Mouse (Mus musculus): Measurements from ENCODE around the gene Reep1.

Reep1 gene

DNA sequence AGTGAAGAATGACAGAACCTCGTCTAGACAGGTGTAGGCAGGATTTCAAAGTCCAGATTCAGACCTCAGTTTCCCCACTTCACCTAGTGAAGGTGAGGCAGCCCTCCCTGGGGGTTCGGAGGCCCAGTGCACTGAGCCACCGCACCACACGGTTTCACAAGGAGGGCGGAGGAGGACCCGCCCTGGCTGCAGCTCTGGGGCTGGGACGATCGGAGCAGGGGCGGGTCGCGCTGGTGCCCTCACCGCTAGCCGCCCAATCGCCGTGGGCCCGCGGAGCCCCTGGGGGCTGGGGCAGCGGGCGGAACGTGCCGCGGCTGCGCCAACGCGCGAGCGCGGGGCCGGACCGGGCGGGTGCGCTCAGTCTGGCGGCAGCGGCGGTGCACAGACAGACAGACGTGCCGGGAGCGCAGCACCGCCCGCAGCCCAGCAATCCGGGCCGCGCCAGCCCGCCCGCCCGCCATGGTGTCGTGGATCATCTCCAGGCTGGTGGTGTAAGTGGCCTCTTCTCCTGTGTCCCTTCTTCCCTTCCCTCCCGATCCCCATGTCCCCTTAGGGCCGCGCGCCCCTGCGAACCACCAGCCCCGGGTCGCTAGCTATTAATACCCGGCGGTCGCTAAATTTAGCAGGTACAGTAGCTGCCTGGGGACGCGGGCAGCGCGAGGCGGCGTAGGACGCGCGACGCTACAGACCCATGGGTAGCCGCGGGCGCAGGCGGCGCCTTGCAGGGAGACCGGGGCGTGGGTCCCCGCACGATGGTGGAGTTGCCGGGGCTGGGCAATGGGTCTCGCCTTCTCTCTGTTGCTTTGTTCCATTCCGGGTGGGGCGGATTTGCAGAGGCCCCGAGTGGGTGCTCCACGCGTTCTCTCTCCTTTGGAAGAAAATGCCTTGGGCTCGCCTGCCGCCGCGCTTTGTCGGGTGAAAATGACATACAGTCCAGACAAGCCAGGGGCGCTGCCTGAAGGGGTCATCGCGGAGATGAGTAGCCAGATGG lies at the start of gene Reep1:
Gene Reep1, plus strand, starts transcription at position 51 of the 991 bp plus-strand sequence.
- peak; percentile 86 for DNase-seq

DNA sequence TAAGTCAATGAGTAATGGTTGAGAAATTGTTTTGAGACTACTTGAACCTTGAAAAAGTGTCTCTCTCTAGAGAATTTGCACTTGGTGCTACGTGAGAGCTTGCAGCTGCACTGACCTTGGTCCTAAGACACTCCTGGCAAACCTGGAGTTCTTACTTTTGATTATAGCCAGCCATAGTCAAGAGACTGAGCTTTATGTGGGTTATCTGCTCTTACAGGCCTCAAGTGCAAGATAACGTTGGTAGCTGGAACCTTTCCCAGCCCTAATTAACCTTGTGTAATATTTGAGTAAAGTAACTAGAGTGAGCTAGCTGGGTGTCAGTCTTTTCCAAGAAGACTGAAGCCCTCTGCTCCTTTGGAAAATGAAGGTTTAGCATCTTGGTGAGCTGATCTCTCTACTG lies 49.1 kb upstream of the Reep1 start:
- no peak for DNase-seq

DNA sequence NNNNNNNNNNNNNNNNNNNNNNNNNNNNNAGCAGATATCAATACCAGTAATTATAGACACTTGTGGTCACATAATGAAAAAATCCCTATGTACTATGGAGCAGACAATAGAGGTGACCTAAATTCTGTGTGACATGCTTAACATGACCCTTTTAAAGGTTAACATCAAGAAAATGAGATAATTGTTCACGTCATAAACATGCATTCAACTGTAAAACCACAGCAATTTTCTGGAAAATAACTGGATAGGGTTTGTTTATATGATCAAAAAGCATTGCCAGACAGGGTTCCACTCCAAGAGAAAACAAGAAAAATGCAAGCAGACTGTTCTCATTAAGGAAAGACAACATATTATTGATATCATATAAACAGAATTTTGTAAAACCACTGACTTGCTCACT lies 42.9 kb upstream of the Reep1 start:
- no peak for DNase-seq

DNA sequence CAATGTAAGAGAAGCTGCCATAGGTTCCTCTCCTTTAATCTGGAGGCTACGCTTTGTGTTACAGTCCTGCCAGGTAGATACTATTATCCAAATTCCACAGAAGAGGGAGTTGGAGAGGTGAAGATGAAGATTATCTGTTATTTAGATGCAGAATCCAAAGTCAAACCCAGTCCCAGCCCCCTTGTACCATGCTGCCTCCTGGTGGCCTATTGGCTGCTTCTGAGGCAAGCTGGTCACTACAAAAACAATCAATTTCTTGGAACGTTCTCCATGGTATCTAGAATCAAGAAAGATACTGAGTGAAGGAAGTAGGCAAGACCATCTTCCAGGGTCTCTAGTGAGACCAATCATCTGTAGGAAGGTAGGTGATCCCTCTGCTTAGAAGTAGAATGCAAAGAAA lies 34.2 kb upstream of the Reep1 start:
- DNase-seq, result peak; percentile 7

DNA sequence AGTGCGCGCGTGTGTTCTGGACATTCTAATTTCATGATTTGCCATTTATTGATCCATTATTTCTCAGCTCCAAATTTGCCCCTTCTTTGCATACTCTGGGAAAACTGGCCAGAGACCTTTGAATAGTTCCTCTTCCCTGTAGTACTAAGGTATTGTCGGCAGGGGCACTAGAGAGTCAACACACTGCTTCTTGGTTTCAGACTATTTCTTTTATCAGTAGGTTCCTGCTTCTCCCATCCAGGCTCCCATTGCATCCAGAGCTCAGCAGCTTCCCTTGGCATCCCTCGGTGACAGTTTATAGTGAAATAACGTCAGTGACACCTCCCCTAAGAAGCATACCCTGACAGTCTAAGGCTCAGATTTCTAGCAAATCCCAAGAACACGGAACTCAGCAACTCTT lies 28.5 kb upstream of the Reep1 start:
- peak; percentile 13 for DNase-seq

DNA sequence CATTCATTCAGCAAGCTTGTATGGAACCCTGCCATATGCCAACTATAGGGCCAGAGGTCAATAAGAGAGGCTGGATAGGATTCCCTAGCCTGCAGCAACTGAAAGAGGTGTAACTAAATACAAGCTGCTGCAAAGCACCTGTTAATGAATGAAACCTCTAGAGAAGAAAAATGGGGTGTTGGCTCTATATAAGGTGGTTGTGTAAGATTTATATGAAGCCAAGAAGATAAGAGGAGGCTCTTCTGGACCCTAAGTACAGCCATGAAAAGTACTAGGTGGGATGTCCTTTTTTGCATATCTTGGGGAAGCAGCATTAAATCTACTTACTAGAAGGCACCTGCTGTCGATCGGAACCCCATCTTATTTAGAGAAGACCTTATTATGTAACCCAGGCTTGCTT lies 12.2 kb upstream of the Reep1 start:
- DNase-seq, result no peak

DNA sequence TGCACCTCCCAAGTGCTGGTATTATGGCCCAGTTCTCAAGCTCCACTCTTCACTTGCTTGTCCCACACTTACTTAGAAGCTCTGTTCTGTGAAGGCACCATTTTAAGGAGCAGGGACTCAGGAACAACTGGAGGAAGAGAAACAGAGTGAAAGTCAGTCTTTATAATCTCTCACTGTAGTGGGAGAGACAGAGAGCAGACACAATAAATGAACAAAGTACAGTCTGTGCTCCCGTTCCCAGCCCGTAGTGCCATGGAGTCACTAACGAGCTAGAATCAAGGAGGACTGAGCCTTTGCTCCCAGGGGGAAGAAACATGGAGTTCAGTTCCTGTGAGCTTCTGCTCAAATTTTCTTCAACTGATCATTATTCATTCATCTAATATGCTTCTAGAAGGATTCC lies 11.8 kb upstream of the Reep1 start:
- DNase-seq, result no peak

DNA sequence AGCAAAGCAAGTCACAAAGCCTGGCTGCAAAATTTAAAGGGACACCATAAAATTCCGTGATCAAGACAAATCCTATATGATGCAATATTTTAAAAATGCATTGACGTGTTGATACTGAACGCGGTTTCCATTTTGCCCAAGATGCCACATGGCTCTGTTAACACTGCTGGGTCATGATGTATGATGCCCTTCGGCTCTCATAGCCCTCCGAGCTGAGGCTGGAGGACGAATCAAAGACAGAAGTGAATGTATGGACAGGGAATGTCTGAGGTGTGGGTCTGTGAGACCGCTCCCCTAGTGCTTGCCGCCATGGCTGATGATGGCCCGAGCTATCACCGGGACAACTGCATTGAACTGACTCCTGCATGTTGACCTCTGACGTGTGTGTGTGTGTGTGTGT lies 490 bp upstream of the Reep1 start:
- no peak for DNase-seq

DNA sequence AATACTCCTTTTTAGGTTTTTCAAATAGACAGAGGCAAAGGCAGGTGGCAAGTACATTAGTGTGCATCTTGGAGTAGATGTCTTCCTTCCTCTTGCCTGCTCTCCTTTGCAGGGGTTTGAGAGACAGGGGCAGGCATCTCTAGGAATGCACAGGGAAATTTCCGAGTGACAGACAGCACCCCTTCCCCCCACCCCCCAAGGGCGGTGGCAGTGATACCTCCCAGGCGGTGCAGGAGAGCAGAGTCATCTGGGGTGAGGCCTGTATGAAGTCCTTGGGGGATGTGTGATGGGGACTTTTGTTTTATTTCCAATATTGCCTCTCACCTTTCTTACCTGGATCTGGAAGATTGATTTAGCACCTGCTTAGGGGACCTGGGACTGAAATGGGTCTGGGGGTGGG lies 1.2 kb downstream of the Reep1 start:
- DNase-seq, result no peak

DNA sequence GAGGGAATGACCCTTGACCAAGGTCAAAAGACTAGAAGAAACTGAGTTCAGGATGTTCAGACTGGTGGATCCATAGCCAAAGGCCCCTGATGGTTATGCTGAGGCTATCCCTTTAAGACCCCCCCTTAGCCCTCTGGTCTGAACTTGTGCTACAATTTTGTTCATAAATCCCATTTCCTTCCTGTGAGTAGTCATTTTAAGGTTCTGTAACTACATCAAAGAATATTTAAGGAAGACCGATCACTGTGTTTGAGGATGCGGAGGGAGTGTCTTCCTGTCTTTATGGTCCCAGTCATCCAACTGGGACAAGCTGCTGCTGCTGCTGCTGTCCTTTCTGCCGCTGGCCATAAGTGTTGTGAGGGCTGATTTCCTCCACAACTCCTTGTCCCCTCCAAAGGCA lies 3.0 kb downstream of the Reep1 start:
- no peak for DNase-seq

DNA sequence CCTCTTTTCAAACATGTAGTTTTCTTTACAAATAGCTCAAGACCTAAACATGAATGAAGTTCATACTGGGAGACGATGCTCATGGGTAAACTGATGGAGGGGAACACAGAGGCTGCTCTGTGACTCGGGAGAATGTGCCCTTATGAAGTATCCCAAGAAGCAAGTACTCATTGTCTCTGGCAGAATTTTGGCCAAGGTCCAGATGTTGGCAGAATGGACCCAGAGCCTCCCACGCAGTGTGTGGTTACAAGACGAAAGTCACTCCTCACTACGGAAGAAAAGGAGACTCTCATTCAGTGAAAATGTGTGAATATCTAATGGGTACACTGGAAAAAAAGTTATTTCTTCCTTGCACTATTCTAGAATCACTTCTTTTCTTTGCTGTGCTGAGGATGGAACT lies 3.8 kb downstream of the Reep1 start:
- no peak for DNase-seq

DNA sequence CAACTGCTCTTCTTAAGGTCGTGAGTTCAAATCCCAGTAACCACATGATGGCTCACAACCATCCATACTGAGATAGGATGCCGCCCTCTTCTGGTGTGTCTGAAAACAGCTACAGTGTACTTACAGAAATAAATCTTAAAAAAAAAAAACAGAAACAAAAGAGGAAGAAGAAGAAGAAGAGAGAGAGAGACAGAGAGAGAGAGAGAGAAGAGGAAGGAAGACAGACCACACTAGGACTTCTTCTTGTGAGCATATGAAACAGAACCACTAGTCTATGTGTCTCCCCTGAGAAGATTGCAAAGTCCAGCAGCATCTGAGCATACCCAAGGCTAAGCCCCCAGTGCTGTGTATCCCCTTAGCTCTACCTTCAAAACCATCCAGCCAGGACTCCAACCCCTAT lies 6.2 kb downstream of the Reep1 start:
- no peak for DNase-seq

DNA sequence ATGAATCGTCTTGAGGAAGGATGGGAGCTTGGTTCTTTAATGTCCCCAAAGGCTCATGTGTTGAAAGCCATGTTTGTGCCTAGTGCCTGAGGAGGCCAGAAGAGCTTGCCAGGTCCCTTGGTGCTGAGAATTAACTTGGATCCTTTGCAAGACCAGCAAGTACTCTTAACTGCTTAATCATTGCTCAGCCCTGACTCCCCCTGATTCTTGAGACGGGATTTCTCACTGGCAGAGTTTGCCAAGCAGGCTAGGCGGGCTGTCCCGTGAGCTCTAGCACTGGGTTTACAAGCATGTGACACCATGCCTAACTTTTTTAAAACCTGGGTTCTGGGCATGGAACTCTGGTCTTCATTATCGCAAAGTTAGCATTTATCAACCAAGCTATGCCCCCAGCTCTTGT lies 7.6 kb downstream of the Reep1 start:
- DNase-seq, result no peak

DNA sequence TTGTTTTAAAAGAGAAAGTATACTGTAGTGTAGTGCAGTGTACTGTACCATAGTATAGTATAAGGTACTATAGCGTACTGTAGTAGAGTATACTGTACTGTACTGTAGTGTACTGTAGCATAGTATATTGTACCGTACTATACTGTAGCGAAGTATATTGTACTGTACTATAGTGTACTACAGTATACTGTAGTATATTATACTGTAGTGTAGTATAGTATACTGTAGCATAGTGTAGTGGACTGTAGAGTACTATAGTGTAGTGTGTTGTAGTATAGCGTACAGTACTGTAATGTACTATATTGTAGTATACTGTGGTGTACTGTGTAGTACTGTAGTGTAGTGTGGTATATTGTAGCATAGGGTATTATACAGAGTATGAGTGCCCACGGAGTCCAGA lies 9.1 kb downstream of the Reep1 start:
- no peak for DNase-seq

DNA sequence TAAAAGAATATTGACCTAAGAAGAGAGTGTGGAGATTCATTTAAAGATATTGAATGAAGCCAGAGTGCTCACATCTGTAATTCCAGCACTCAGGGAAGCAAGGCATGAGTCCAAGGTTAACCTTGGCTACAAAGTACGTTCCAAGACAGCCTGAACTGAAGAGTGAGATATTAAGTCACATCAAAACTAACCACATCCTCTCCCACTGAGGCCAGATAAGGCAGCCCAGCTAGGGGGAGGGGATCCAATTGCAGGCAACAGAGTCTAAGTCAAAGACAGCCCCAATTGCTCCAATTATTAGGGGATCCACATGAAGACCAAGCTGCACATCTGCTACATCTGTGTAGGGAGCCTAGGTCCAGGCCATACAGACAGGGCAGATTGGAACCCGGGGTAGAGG lies 11.0 kb downstream of the Reep1 start:
- no peak for DNase-seq

DNA sequence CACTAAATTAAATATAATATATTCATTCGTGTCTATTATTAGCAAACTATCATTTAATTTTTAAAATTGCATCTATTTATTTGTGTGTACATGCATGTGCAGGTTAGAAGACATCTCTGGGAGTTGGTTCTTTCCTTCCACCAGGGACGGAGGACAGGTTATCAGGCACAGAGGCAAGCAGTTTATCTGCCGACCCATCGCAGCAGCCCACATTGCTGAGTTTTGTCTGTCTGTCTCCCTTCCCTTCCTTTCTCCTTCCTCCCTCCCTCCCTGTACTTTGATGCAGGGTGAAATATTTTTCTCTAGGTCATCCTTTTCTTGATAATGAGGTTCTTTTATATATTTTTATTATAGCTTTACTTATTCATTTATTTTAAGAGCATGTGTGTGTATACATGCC lies 11.9 kb downstream of the Reep1 start:
- DNase-seq, result no peak

DNA sequence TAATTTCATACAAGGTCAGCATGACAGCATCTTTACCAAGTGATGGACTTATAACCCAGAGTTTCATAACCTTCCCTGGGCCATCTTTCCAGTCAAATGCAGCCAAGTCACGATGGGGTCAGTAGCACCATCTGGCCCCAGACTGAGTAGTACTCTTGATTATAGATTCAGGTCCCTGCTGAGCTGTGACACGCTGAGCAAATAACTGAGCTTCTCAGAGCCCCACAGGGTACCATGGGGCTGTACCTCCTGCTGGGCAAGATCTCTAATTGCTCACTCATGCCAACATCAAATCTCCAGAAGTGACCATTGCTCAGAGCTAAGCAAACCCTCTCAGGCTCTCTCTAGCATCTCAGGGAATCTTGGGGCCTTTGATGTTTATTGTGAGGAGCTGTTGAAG lies 15.6 kb downstream of the Reep1 start:
- DNase-seq, result no peak

DNA sequence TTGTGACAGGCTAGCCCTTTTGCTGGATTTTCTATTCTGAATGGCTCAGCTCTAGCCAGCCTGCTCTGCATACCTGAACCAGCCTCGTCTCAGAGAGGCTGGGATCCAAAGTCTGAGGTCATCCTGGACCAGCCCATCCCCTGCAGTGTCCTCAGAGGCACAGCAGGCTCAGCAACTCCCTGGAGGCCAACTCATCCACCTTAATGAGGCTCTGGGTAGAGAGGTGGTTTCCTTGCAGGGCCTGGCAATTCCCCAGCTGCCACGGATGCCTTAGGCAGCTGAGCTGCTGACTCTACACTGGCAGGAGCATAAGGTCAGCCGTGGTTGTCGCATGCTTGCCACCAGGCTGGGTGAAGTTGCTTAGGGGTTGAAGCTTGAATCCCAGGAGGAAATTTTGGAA lies 16.2 kb downstream of the Reep1 start:
- DNase-seq, result no peak

DNA sequence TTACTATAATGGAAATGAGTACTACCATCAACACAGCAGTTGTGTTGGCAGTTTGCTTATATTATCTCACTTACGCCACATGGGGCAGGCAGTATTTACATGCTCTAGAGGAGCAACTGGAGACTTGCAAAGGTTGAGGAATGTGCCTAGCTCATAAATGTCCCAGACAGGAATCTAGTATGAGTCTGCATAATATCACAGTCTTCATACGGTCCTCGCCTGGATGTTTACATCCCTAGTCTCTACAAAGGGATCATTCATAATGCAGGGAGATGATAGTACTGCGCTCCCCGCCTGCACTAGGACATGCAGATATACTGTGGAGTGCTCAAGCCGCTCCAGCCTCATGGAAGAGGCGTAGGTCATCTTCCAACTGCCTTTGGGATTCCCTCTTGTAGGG lies 19.3 kb downstream of the Reep1 start:
- DNase-seq, result no peak

DNA sequence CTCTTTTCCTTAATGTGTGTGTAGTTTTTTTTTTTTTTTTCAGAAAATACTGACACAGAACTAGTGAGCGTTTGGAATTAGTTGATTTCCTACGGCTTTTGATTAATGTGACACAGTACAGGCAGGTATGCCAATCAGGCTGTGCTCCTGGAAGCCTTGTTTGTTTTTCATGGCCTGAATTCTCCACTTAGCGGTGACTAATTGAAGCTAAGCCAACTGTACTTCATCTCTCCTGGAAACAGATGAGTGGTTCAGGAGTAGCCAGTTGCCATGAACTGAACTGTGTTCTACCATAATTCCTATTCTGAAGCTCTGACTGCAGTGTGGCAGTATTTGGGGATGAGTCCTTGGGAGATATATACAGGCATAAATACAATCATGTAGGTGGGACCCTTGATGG lies 20.9 kb downstream of the Reep1 start:
- no peak for DNase-seq

DNA sequence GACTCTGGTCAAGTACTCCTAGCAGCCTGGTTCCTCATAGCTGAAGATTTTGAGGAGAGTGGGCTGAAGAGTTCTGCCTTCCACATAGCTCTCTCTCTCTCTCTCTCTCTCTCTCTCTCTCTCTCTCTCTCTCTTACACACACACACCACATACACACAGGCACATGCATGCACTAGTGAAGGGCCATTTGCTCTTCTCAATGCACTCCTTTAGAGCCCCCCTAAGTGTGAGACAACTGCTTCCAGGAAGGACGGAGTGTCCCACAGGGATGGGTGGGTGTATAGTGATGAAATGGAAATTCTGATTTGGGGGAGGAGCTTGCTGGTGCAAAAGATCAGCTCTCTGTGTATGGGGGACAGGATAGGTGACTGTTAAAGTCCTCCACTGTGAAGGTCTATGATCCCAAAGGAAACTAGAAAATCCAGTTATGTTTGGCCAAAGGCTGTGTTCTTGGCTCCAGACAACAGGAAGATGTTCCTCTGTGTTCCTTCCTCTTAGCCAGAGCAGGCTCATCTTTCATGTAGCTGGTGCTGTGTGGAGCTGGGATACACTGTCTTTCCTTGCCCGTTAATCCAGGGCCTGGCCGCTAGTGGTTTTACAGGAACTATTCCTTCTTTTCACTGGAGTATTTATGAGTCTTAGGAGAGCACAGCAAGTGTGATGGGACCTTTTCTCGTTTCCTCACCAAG lies 27.7 kb downstream of the Reep1 start:
- no peak for DNase-seq

DNA sequence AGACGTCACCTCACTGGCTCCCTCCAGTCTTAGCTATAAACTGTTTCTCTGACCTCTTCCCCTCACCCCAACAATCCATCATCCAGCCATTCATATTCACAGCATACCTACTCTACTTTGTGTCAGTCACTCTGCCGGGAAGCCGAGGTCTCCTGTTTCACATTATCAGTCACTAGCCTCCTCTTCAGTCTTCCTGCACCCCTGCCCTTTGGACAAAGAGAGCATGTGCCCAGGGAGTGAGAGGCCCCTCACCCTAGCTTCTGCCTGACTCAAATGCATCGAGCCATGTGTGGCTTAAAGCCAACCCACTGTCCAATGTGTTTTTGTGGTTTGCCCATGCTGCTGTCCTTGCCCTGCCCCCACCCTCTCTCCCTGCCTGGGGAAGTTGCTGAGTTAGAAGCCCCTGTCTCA lies 28.2 kb downstream of the Reep1 start:
- peak; percentile 41 for DNase-seq

DNA sequence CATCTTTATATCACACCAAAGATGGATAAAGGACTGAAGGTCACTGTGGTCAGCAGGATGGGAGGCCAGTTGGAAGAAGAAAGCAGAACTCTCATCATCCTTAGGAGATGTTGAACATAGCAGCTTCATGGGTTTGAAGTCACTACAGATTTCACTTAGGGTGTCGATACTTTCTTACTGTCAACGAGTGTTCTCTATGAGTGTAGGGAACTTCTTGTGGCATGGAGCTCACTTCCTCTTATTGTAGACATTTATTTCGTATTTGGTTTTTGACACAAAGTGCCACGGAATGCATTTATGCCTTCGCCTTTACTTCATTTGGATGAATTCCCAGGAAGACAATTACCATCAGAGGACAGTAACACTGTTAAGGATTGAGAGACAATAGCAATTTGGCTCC lies 28.7 kb downstream of the Reep1 start:
- DNase-seq, result no peak

DNA sequence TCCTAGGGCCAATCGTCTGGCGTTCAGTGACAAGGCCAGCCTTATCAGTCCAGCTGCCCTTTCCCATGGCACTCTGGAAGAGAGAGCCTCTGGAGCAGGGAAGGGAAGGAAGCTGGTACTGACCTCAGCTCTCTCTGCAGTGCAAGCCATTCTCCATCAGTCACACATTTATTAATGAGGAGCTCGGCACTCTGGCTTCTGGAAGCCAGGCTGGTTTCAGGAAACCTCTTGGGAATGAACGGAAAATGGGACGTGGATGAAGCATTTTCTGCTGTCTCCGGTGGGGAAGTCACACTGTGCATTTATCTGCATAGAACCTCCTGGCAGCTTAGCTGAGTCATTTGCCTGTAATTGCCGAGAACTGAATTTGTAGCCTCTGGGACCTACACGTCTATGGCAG lies 29.8 kb downstream of the Reep1 start:
- no peak for DNase-seq

All from embryo, embryonic 11 days (tissue).